In genomic region chrX:143827212-143827611, GRCm38 (mm10) we compare ENCODE assay signal across 9 mouse cellular contexts. TPM values are rescaled to one million over a fixed set of nuclear protein-coding genes. Genes with fewer than 3 reads are reported as not detected.
DNase-seq lines count a peak whose midpoint lies in the region; ATAC-seq and TF ChIP-seq lines count a peak whose summit lies in the region.
"Had no signal": no experiment of that assay in that cellular context is flagged by ENCODE, and none has a peak within 500 bp of the region (broad histone marks: within the 10 kb centered on the region; RNA-seq: fewer than 3 reads in every experiment).

Gene Capn6, minus strand, starts transcription at chrX:143827414.

- no peaks in the 10 kb centered on the region for H3K4me1 ChIP-seq in liver, embryonic 12.5 days
- no peaks in the 10 kb centered on the region for H3K4me1 ChIP-seq in testis, adult 2 months (ENCODE audit: control insufficient read depth, insufficient read depth, low read length)
- H3K4me1 ChIP-seq: midbrain, embryonic 12.5 days had no signal

- H3K4me3 ChIP-seq in liver, embryonic 12.5 days: peak within 1 kb of the TSS; percentile 9; the same call in 1 of the 2 replicates
- H3K4me3 ChIP-seq in testis, adult 2 months (ENCODE audit: control insufficient read depth, low read depth, low read length): peak within 1 kb of the TSS; percentile 24
- H3K4me3 ChIP-seq in left cerebral cortex, adult 2 months: no peak within 1 kb of the TSS
- H3K4me3 ChIP-seq: midbrain, embryonic 12.5 days had no signal

- TF ChIP-seq CTCF in testis, adult 2 months (IDR thresholded peaks at IDR 0.05; ENCODE audit: control insufficient read depth, insufficient read depth, insufficient replicate concordance, low read depth, low read length): no peak
- TF ChIP-seq CTCF in left cerebral cortex, adult 2 months (IDR thresholded peaks at IDR 0.05): no peak

- H3K27me3 ChIP-seq in liver, embryonic 12.5 days (replicated peaks): no peaks in the 10 kb centered on the region
- H3K27me3 ChIP-seq in testis, adult 2 months (ENCODE audit: control insufficient read depth, insufficient read depth, low read length): no peaks in the 10 kb centered on the region

- intact Hi-C loops in heart, postnatal 14 days (cut with DNase I): no loop called here
- intact Hi-C loops in left cerebral cortex, adult 2 months (cut with DNase I): loop anchor here (10.0 kb wide), 1 partner anchor 168 kb away; no protein-coding TSS in a partner anchor

- no peaks in the 10 kb centered on the region for H3K36me3 ChIP-seq in liver, embryonic 12.5 days
- H3K36me3 ChIP-seq in testis, adult 2 months (ENCODE audit: control insufficient read depth, insufficient read depth, low read length): no peaks in the 10 kb centered on the region
- H3K36me3 ChIP-seq: midbrain, embryonic 12.5 days had no signal

- H3K9me3 ChIP-seq in liver, embryonic 12.5 days (replicated peaks): no peaks in the 10 kb centered on the region
- H3K9me3 ChIP-seq: midbrain, embryonic 12.5 days had no signal

- WGBS in liver, embryonic 12.5 days (ENCODE audit: insufficient replicate concordance): 47% methylated on average over 4 of the region's 4 CpGs

- no peak within 1 kb of the TSS for H3K4me2 ChIP-seq in liver, embryonic 12.5 days
- H3K4me2 ChIP-seq: midbrain, embryonic 12.5 days had no signal

- no peak within 1 kb of the TSS for H3K27ac ChIP-seq in liver, embryonic 12.5 days
- no peak within 1 kb of the TSS; the same call in 1 of the 2 replicates for H3K27ac ChIP-seq in testis, adult 2 months (ENCODE audit: control insufficient read depth, insufficient read depth, low read depth, low read length)
- H3K27ac ChIP-seq in left cerebral cortex, adult 2 months: no peak within 1 kb of the TSS
- H3K27ac ChIP-seq: midbrain, embryonic 12.5 days had no signal

- peak; percentile 95 for DNase-seq in 3T3-L1 (ENCODE audit: low read depth, low spot score)
- peak; percentile 19 for DNase-seq in embryo, embryonic 9.5 days (ENCODE audit: extremely low spot score)
- DNase-seq in heart, postnatal 14 days: peak; percentile 2 to 10
- DNase-seq in frontal cortex, postnatal 25 days (ENCODE audit: low spot score in 2 of 2): no peak
- no peak for DNase-seq in left cerebral cortex, adult 2 months (ENCODE audit: extremely low spot score in 1 of 2, low spot score in 2 of 2)

- no peak for ATAC-seq in liver, embryonic 12.5 days
- ATAC-seq in erythroid progenitor cell, adult 5-6 weeks (replicated peaks; ENCODE audit: low FRiP score, poor library complexity, severe bottlenecking): no peak

- TF ChIP-seq POLR2A in testis, adult 2 months (IDR thresholded peaks at IDR 0.05; ENCODE audit: control insufficient read depth, low read depth, low read length): no peak

- H3K9ac ChIP-seq in liver, embryonic 12.5 days: no peak within 1 kb of the TSS
- H3K9ac ChIP-seq: midbrain, embryonic 12.5 days had no signal

RNA-seq across cellular contexts. Expression of gene Capn6, which starts in this region (rescaled TPM):
- 1 to 10 TPM; 2.2 to 2.8 TPM for total RNA-seq in heart, postnatal 14 days (2021)
- 25.7 and 29.7 TPM in 2 replicates for polyA plus RNA-seq in liver, embryonic 12.5 days (2016; fragmentation: Nextera tagmentation; extraction: Ambion mirVana)
- polyA plus RNA-seq in testis, adult 2 months (2012; rRNA removed): 4.6 and 7.1 TPM in 2 replicates
- total RNA-seq in erythroid progenitor cell, adult 5-6 weeks (2015; ENCODE audit: low replicate concordance): not detected in 2 replicates
- not detected in 2 replicates for total RNA-seq in erythroid progenitor cell, adult 5-6 weeks (2017; ENCODE audit: low replicate concordance)
- 1 to 10 TPM in 1 of 2 experiments, under 1 TPM in 1; 0.84 to 2.1 TPM for total RNA-seq in left cerebral cortex, adult 2 months (2021)

Comparison
In these comparisons a context has a peak if more than half of its experiments do, and no peak if none do; other contexts are left out.
1. DNase-seq: peak in 3T3-L1 (single experiment), embryo, embryonic 9.5 days (single experiment) and heart, postnatal 14 days (2 of 2); none in frontal cortex, postnatal 25 days (0 of 2) and left cerebral cortex, adult 2 months (0 of 2).